Mouse (Mus musculus) G1E (cell line): ENCODE results near the gene Irf1. TPM values are rescaled to one million over a fixed set of nuclear protein-coding genes. Genes with fewer than 3 reads are reported as not detected.

ENCODE experiments used
- ATAC-seq: 2 replicates; pipeline ENCODE4 v1.8.0; 2016; ENCODE audit warnings: mild to moderate bottlenecking; ENCODE audit not compliant: insufficient number of reproducible peaks, poor library complexity, low FRiP score, severe bottlenecking; ENCODE audit errors: extremely low read depth
- DNase-seq: peaks from one replicate; pipeline ENCODE4 v3.0.0; 2012; ENCODE audit warnings: low spot score
- H3K27me3 ChIP-seq: 2 replicates; pipeline ENCODE4 v1.6.1; 2012; ENCODE audit warnings: mild to moderate bottlenecking, low read length, inconsistent platforms; ENCODE audit not compliant: insufficient read depth
- H3K36me3 ChIP-seq: replicated peaks from 2 replicates; pipeline ENCODE3; 2012; ENCODE audit warnings: mild to moderate bottlenecking, inconsistent platforms
- H3K4me1 ChIP-seq: 2 replicates; pipeline ENCODE4 v1.6.1; 2012; ENCODE audit warnings: low read depth, low read length, inconsistent platforms, mixed read lengths; ENCODE audit not compliant: insufficient read depth
- H3K4me3 ChIP-seq: 2 replicates; pipeline ENCODE4 v1.5.1; 2012; ENCODE audit warnings: low read depth, mild to moderate bottlenecking, inconsistent platforms, low read length, moderate library complexity, mixed read lengths
- H3K9me3 ChIP-seq: replicated peaks from 2 replicates; pipeline ENCODE4 v1.6.1; 2012; ENCODE audit warnings: inconsistent platforms
- CTCF ChIP-seq: IDR thresholded peaks from 2 replicates; pipeline ENCODE4 v1.5.1; 2012; ENCODE audit warnings: low read depth, low read length, inconsistent platforms, mixed read lengths
- GATA1 ChIP-seq: IDR thresholded peaks from 2 replicates; pipeline ENCODE4 v1.6.1; 2012; ENCODE audit warnings: borderline replicate concordance, low read length, inconsistent platforms, mixed read lengths
- GATA2 ChIP-seq: IDR thresholded peaks from 2 replicates; pipeline ENCODE4 v1.6.1; 2012; ENCODE audit warnings: low read depth, low read length, inconsistent platforms, borderline replicate concordance
- POLR2AphosphoS5 ChIP-seq: IDR thresholded peaks from 2 replicates; pipeline ENCODE4 v1.6.1; 2012; ENCODE audit warnings: low read depth, low read length, inconsistent platforms; ENCODE audit not compliant: insufficient replicate concordance
- TAL1 ChIP-seq: conservative IDR thresholded peaks from 2 replicates; pipeline ENCODE4 v1.6.1; 2012; ENCODE audit warnings: low read depth, low read length, inconsistent platforms, mixed read lengths
- polyA plus RNA-seq: library from polyadenylated mRNA; stranded (reverse); fragments of >175 nt; gene quantifications from 2 replicates; pipeline ENCODE4 v1.2.3, GENCODE M21; 2012
- total RNA-seq, 2 experiments: library from RNA; stranded (forward) in 1 of 2; stranded (reverse) in 1 of 2; fragments of 200-1000 nt in 1 of 2; fragments of >200 nt in 1 of 2; fragmentation: Nextera tagmentation in 1 of 2; gene quantifications; 2 replicates each; pipeline ENCODE4 v1.2.3; 2014 to 2017

Gene Irf1
- total and polyA plus RNA-seq, 3 experiments = 0.21 to 9.3 (median 2.5) TPM

- H3K36me3 ChIP-seq = peaks cover 16% of the 10 kb centered on the region
- H3K4me1 ChIP-seq = peaks cover 11% of the 10 kb centered on the region
- no peaks in the 10 kb centered on the region for H3K9me3 ChIP-seq
- DNase-seq = no peak
- peaks cover 27% of the 10 kb centered on the region for H3K27me3 ChIP-seq
- no peak overlapping the region for H3K4me3 ChIP-seq
- ATAC-seq = no peak
- no peak for TF ChIP-seq POLR2AphosphoS5
- no peak for TF ChIP-seq TAL1
- no peak for TF ChIP-seq CTCF
- no peak for TF ChIP-seq GATA2
- no peak for TF ChIP-seq GATA1
These were observed 8.6 kb downstream of the Irf1 start for GRCm38 (mm10) chr11:53778455-53778854.

GRCm38 (mm10) chr11:53779808-53780207 lies 10.0 kb downstream of the Irf1 start:
- TF ChIP-seq POLR2AphosphoS5 (no peak), GATA1 (no peak), GATA2 (no peak), TAL1 (no peak), CTCF (no peak)
- Histone ChIP-seq H3K27me3 (peaks cover 23% of the 10 kb centered on the region), H3K4me1 (peaks cover 11% of the 10 kb centered on the region), H3K36me3 (peaks cover 6% of the 10 kb centered on the region), H3K9me3 (no peaks in the 10 kb centered on the region), H3K4me3 (no peak overlapping the region)
- no peak for ATAC-seq
- DNase-seq = no peak

- H3K36me3 ChIP-seq = peaks cover 6% of the 10 kb centered on the region
- H3K27me3 ChIP-seq = peaks cover 19% of the 10 kb centered on the region
- DNase-seq = no peak
- H3K4me3 ChIP-seq = no peak overlapping the region
- peaks cover 11% of the 10 kb centered on the region for H3K4me1 ChIP-seq
- no peak for ATAC-seq
- TF ChIP-seq GATA2 (no peak), GATA1 (no peak), POLR2AphosphoS5 (no peak), CTCF (no peak), TAL1 (no peak)
- no peaks in the 10 kb centered on the region for H3K9me3 ChIP-seq
These were observed 10.4 kb downstream of the Irf1 start for GRCm38 (mm10) chr11:53780262-53780661.

- Histone ChIP-seq H3K27me3 (peaks cover 23% of the 10 kb centered on the region), H3K9me3 (no peaks in the 10 kb centered on the region), H3K4me1 (peaks cover 11% of the 10 kb centered on the region), H3K36me3 (peaks cover 3% of the 10 kb centered on the region), H3K4me3 (no peak overlapping the region)
- ATAC-seq = no peak
- no peak for TF ChIP-seq CTCF
- TF ChIP-seq GATA1 = no peak
- no peak for TF ChIP-seq POLR2AphosphoS5
- no peak for TF ChIP-seq GATA2
- no peak for TF ChIP-seq TAL1
- no peak for DNase-seq
These were observed 11.5 kb downstream of the Irf1 start for GRCm38 (mm10) chr11:53781201-53781775.

GRCm38 (mm10) chr11:53781964-53782363 lies 12.2 kb downstream of the Irf1 start:
- Histone ChIP-seq H3K27me3 (peaks cover 27% of the 10 kb centered on the region), H3K36me3 (no peaks in the 10 kb centered on the region), H3K9me3 (no peaks in the 10 kb centered on the region), H3K4me3 (no peak overlapping the region), H3K4me1 (peaks cover 11% of the 10 kb centered on the region)
- TF ChIP-seq POLR2AphosphoS5 = no peak
- TF ChIP-seq GATA2 = no peak
- TF ChIP-seq GATA1 = no peak
- TF ChIP-seq TAL1 = no peak
- DNase-seq (no peak), ATAC-seq (no peak)

- Histone ChIP-seq H3K27me3 (peaks cover 29% of the 10 kb centered on the region), H3K4me1 (peaks cover 11% of the 10 kb centered on the region), H3K9me3 (no peaks in the 10 kb centered on the region), H3K4me3 (no peak overlapping the region), H3K36me3 (no peaks in the 10 kb centered on the region)
- TF ChIP-seq TAL1 (no peak), GATA2 (no peak), GATA1 (no peak), POLR2AphosphoS5 (no peak), CTCF (no peak)
- ATAC-seq (no peak), DNase-seq (no peak)
These were observed 13.5 kb downstream of the Irf1 start for GRCm38 (mm10) chr11:53783288-53783687.
